Mouse (Mus musculus): ENCODE results near the gene Acsbg2. TPM values are rescaled to one million over a fixed set of nuclear protein-coding genes. Genes with fewer than 3 reads are reported as not detected.

Acsbg2 gene
- polyA plus RNA-seq, 1 experiment from 2014 or later, result 0.04 TPM

- no peak for DNase-seq (ENCODE audit: low spot score)
- ATAC-seq (ENCODE audit: low FRiP score, low TSS enrichment), result no peak
- Histone ChIP-seq H3K9me3 (ENCODE audit: control insufficient read depth, low read length) (no peaks in the 10 kb centered on the region), H3K36me3 (ENCODE audit: control insufficient read depth, insufficient read depth, low read length) (no peaks in the 10 kb centered on the region), H3K27me3 (ENCODE audit: control insufficient read depth, insufficient read depth, low read length) (no peaks in the 10 kb centered on the region), H3K4me1 (replicated peaks; ENCODE audit: control insufficient read depth, insufficient read depth) (peaks cover 2% of the 10 kb centered on the region; the same call in 1 of the 2 replicates), H3K4me2 (replicated peaks; ENCODE audit: low read depth) (no peak overlapping the region), H3K9ac (ENCODE audit: low read length) (no peak overlapping the region), H3K4me3 (ENCODE audit: low read depth, low read length) (no peak overlapping the region), H3K27ac (replicated peaks) (peak overlapping the region; percentile 88)
- WGBS, result 53% methylated on average over 6 of the region's 6 CpGs
- TF ChIP-seq EP300 (optimal IDR thresholded peaks at IDR 0.05) (no peak), CTCF (IDR thresholded peaks at IDR 0.05; ENCODE audit: low read depth) (no peak)
Observed at GRCm38 (mm10) chr17:56819032-56819545, 55.2 kb downstream of the Acsbg2 start.

DNA sequence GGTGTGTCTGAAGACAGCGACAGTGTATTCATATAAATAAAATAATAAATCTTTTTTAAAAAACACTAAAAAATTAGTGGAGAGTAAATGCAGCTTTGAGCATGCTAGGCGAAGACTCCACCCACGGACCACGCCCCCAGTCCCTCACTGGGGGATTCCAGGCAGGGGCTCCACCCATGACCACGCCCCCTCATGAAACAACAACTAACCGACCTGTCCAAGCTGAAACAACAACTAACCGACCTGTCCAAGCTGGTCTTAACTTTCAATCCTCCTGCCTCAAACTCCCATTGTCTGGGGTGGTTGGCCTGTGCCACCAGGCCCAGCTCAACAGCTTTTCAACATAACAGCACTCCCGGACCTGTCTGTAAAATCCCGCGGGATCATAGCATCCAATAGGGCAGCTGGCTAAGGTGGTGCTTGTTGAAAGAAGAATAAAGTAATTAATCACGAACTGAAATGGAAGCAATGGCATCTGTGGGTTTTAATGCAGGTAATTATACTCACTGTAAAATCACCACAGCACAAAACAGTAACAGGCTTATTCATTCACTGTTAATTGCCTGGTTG is 56.1 kb downstream of the Acsbg2 start:
- no peak overlapping the region for H3K9ac ChIP-seq (ENCODE audit: low read length)
- no peaks in the 10 kb centered on the region for H3K36me3 ChIP-seq (ENCODE audit: control insufficient read depth, insufficient read depth, low read length)
- ATAC-seq (ENCODE audit: low FRiP score, low TSS enrichment) (no peak), DNase-seq (ENCODE audit: low spot score) (peak; percentile 53)
- no peaks in the 10 kb centered on the region for H3K9me3 ChIP-seq (ENCODE audit: control insufficient read depth, low read length)
- H3K27me3 ChIP-seq (ENCODE audit: control insufficient read depth, insufficient read depth, low read length), result no peaks in the 10 kb centered on the region
- H3K27ac ChIP-seq (replicated peaks), result peak overlapping the region; percentile 40; the same call in 1 of the 2 replicates
- TF ChIP-seq EP300 (optimal IDR thresholded peaks at IDR 0.05) (no peak), CTCF (IDR thresholded peaks at IDR 0.05; ENCODE audit: low read depth) (no peak)
- WGBS, result 34% methylated on average over 11 of the region's 11 CpGs
- H3K4me2 ChIP-seq (replicated peaks; ENCODE audit: low read depth), result 0 out of 2 replicates have a peak overlapping the region, but pooled peaks have one; percentile 11
- H3K4me1 ChIP-seq (replicated peaks; ENCODE audit: control insufficient read depth, insufficient read depth), result peaks cover 2% of the 10 kb centered on the region; the same call in 1 of the 2 replicates
- H3K4me3 ChIP-seq (ENCODE audit: low read depth, low read length), result no peak overlapping the region

DNA sequence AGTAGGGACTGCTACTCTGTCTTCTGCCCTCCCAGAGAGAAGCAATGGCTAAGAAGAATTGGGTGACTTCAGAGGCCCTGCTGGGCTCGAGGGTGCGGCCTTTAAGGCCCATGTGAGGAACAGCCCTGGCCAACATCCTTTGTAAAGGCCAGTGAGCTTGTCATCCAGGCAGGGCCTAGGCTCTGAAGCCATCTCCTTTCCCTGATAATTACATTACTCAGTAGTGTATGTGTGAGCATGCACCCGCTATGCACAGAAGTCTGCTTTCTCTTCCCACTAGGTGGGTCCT is 59.2 kb downstream of the Acsbg2 start:
- no peak overlapping the region for H3K9ac ChIP-seq (ENCODE audit: low read length)
- H3K9me3 ChIP-seq (ENCODE audit: control insufficient read depth, low read length), result no peaks in the 10 kb centered on the region
- DNase-seq (ENCODE audit: low spot score) (no peak), ATAC-seq (ENCODE audit: low FRiP score, low TSS enrichment) (no peak)
- 61% methylated on average over 3 of the region's 3 CpGs for WGBS
- H3K27ac ChIP-seq (replicated peaks), result peak overlapping the region; percentile 69; the same call in 1 of the 2 replicates
- TF ChIP-seq CTCF (IDR thresholded peaks at IDR 0.05; ENCODE audit: low read depth) (no peak), EP300 (optimal IDR thresholded peaks at IDR 0.05) (no peak)
- H3K27me3 ChIP-seq (ENCODE audit: control insufficient read depth, insufficient read depth, low read length), result no peaks in the 10 kb centered on the region
- H3K4me1 ChIP-seq (replicated peaks; ENCODE audit: control insufficient read depth, insufficient read depth), result peaks cover 7% of the 10 kb centered on the region; the same call in 1 of the 2 replicates
- no peak overlapping the region for H3K4me2 ChIP-seq (replicated peaks; ENCODE audit: low read depth)
- no peaks in the 10 kb centered on the region for H3K36me3 ChIP-seq (ENCODE audit: control insufficient read depth, insufficient read depth, low read length)
- no peak overlapping the region for H3K4me3 ChIP-seq (ENCODE audit: low read depth, low read length)

- no peak for TF ChIP-seq EP300 (optimal IDR thresholded peaks at IDR 0.05)
- TF ChIP-seq CTCF (IDR thresholded peaks at IDR 0.05; ENCODE audit: low read depth), result no peak
- ATAC-seq (ENCODE audit: low FRiP score, low TSS enrichment), result peak; percentile 73
- Histone ChIP-seq H3K4me2 (replicated peaks; ENCODE audit: low read depth) (no peak overlapping the region), H3K4me3 (ENCODE audit: low read depth, low read length) (no peak overlapping the region), H3K9ac (ENCODE audit: low read length) (0 out of 2 replicates have a peak overlapping the region, but pooled peaks have one; percentile 13), H3K4me1 (replicated peaks; ENCODE audit: control insufficient read depth, insufficient read depth) (peaks cover 7% of the 10 kb centered on the region; the same call in 1 of the 2 replicates), H3K9me3 (ENCODE audit: control insufficient read depth, low read length) (no peaks in the 10 kb centered on the region), H3K27ac (replicated peaks) (peak overlapping the region; percentile 69; the same call in 1 of the 2 replicates), H3K36me3 (ENCODE audit: control insufficient read depth, insufficient read depth, low read length) (no peaks in the 10 kb centered on the region), H3K27me3 (ENCODE audit: control insufficient read depth, insufficient read depth, low read length) (no peaks in the 10 kb centered on the region)
- 12% methylated on average over 24 of the region's 24 CpGs for WGBS
- peak; percentile 87 for DNase-seq (ENCODE audit: low spot score)
Observed at GRCm38 (mm10) chr17:56814316-56815056, 59.8 kb downstream of the Acsbg2 start.

- ATAC-seq (ENCODE audit: low FRiP score, low TSS enrichment) (peak; percentile 73), DNase-seq (ENCODE audit: low spot score) (peak; percentile 89)
- H3K4me3 ChIP-seq (ENCODE audit: low read depth, low read length), result no peak overlapping the region
- H3K27me3 ChIP-seq (ENCODE audit: control insufficient read depth, insufficient read depth, low read length), result no peaks in the 10 kb centered on the region
- no peaks in the 10 kb centered on the region for H3K9me3 ChIP-seq (ENCODE audit: control insufficient read depth, low read length)
- peak overlapping the region; percentile 53 for H3K27ac ChIP-seq (replicated peaks)
- no peak overlapping the region for H3K4me2 ChIP-seq (replicated peaks; ENCODE audit: low read depth)
- 5% methylated on average over 3 of the region's 3 CpGs for WGBS
- H3K9ac ChIP-seq (ENCODE audit: low read length), result no peak overlapping the region
- no peak for TF ChIP-seq CTCF (IDR thresholded peaks at IDR 0.05; ENCODE audit: low read depth)
- peaks cover 7% of the 10 kb centered on the region; the same call in 1 of the 2 replicates for H3K4me1 ChIP-seq (replicated peaks; ENCODE audit: control insufficient read depth, insufficient read depth)
- no peaks in the 10 kb centered on the region for H3K36me3 ChIP-seq (ENCODE audit: control insufficient read depth, insufficient read depth, low read length)
Observed at GRCm38 (mm10) chr17:56810245-56810644, 64.0 kb downstream of the Acsbg2 start.

DNA sequence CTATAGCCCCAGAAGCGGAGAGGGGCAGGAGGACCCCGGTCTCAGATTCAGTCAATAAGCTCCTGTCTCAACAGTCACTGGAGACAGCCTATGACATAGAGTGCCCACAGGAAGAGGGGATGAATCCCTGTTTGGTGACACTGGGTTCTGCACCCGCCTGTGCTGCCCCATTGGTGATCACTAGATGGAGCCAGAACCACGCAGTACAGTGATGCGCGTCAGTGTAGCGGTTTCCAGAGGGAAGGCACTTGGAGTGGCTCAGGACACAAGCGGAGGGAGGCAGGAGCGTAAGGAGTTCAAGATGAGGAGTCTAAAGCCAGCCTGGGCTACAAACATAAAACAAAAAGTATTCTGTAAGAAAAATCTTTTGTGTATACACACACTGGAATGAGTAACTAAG is 65.7 kb downstream of the Acsbg2 start:
- TF ChIP-seq EP300 (optimal IDR thresholded peaks at IDR 0.05), result no peak
- TF ChIP-seq CTCF (IDR thresholded peaks at IDR 0.05; ENCODE audit: low read depth), result peak; percentile 99
- Histone ChIP-seq H3K4me1 (replicated peaks; ENCODE audit: control insufficient read depth, insufficient read depth) (peaks cover 7% of the 10 kb centered on the region; the same call in 1 of the 2 replicates), H3K27ac (replicated peaks) (no peak overlapping the region), H3K36me3 (ENCODE audit: control insufficient read depth, insufficient read depth, low read length) (no peaks in the 10 kb centered on the region), H3K9ac (ENCODE audit: low read length) (no peak overlapping the region), H3K27me3 (ENCODE audit: control insufficient read depth, insufficient read depth, low read length) (no peaks in the 10 kb centered on the region), H3K4me2 (replicated peaks; ENCODE audit: low read depth) (no peak overlapping the region), H3K4me3 (ENCODE audit: low read depth, low read length) (no peak overlapping the region), H3K9me3 (ENCODE audit: control insufficient read depth, low read length) (no peaks in the 10 kb centered on the region)
- 12% methylated on average over 9 of the region's 9 CpGs for WGBS
- ATAC-seq (ENCODE audit: low FRiP score, low TSS enrichment) (peak; percentile 70), DNase-seq (ENCODE audit: low spot score) (peak; percentile 82)

Data from stomach, postnatal 0 days (tissue).